Mouse (Mus musculus): ENCODE results near the gene Rnft1. TPM values are rescaled to one million over a fixed set of nuclear protein-coding genes. Genes with fewer than 3 reads are reported as not detected.

The Rnft1 gene
- polyA plus RNA-seq, 1 experiment from 2014 or later = 45.0 TPM

GRCm38 (mm10) chr11:86472771-86473171 is 11.7 kb upstream of the Rnft1 start:
- Histone ChIP-seq H3K4me2 (peak overlapping the region; percentile 55), H3K4me1 (replicated peaks) (peaks cover 22% of the 10 kb centered on the region), H3K9me3 (replicated peaks) (no peaks in the 10 kb centered on the region), H3K27ac (peak overlapping the region; percentile 86), H3K9ac (0 out of 2 replicates have a peak overlapping the region, but pooled peaks have one; percentile 14), H3K27me3 (no peaks in the 10 kb centered on the region), H3K36me3 (no peaks in the 10 kb centered on the region), H3K4me3 (peak overlapping the region; percentile 30)
- 8% methylated on average over 7 of the region's 7 CpGs for WGBS
- ATAC-seq (replicated peaks; ENCODE audit: insufficient number of reproducible peaks, insufficient read depth, low FRiP score, low read depth) = no peak; the same call in 1 of the 2 replicates

- Histone ChIP-seq H3K4me3 (no peak overlapping the region), H3K36me3 (no peaks in the 10 kb centered on the region), H3K27ac (peak overlapping the region; percentile 86), H3K9ac (no peak overlapping the region), H3K27me3 (no peaks in the 10 kb centered on the region), H3K4me2 (peak overlapping the region; percentile 55; the same call in 1 of the 2 replicates), H3K9me3 (replicated peaks) (no peaks in the 10 kb centered on the region), H3K4me1 (replicated peaks) (peaks cover 22% of the 10 kb centered on the region)
- 47% methylated on average over 3 of the region's 3 CpGs for WGBS
- ATAC-seq (replicated peaks; ENCODE audit: insufficient number of reproducible peaks, insufficient read depth, low FRiP score, low read depth) = no peak
Observed at GRCm38 (mm10) chr11:86473576-86473975, 10.9 kb upstream of the Rnft1 start.

DNA sequence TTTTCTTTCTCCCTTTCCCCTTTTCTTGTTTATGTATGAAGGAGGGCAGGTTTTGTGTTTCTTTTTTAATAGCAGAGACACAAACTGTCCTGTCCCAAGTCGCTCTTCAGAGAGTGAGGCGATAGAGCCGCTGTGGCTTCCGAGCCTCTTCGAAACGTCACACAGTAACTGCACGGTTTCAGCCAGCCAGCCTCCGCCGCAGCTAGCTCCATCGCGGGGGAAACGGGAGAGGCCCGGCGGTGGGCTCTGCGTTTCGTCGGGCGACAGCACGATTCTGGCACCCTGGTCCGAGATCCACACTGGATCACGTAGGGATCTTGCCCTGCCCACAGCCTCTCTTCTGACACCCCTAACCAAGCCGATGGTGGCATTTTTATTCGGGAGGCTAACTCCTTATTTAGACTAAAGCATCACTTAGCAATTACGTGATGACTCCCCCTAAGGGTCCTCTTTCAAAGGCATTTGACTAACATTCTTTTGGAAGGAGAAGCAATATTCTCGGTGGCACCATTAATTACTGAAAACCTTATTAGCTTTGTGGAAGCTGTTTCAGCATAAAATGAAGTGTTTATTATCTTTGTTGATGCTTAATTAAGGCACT is 553 bp downstream of the Rnft1 start:
- H3K4me2 ChIP-seq = peak overlapping the region; percentile 83
- H3K27me3 ChIP-seq = no peaks in the 10 kb centered on the region
- peak overlapping the region; percentile 93 for H3K27ac ChIP-seq
- H3K9ac ChIP-seq = peak overlapping the region; percentile 86
- peaks cover 7% of the 10 kb centered on the region for H3K36me3 ChIP-seq
- ATAC-seq (replicated peaks; ENCODE audit: insufficient number of reproducible peaks, insufficient read depth, low FRiP score, low read depth) = peak; percentile 37
- H3K4me1 ChIP-seq (replicated peaks) = peaks cover 9% of the 10 kb centered on the region
- H3K9me3 ChIP-seq (replicated peaks) = no peaks in the 10 kb centered on the region
- peak overlapping the region; percentile 88 for H3K4me3 ChIP-seq
- WGBS = under 1% methylated on average over 25 of the region's 25 CpGs

GRCm38 (mm10) chr11:86490782-86491181 is 6.3 kb downstream of the Rnft1 start:
- Histone ChIP-seq H3K27ac (no peak overlapping the region), H3K4me3 (no peak overlapping the region), H3K9ac (no peak overlapping the region), H3K4me1 (replicated peaks) (peaks cover 5% of the 10 kb centered on the region), H3K4me2 (no peak overlapping the region), H3K9me3 (replicated peaks) (no peaks in the 10 kb centered on the region), H3K27me3 (no peaks in the 10 kb centered on the region), H3K36me3 (peaks cover 57% of the 10 kb centered on the region)
- no peak for ATAC-seq (replicated peaks; ENCODE audit: insufficient number of reproducible peaks, insufficient read depth, low FRiP score, low read depth)
- WGBS = 96% methylated on average over 1 of the region's 1 CpGs

DNA sequence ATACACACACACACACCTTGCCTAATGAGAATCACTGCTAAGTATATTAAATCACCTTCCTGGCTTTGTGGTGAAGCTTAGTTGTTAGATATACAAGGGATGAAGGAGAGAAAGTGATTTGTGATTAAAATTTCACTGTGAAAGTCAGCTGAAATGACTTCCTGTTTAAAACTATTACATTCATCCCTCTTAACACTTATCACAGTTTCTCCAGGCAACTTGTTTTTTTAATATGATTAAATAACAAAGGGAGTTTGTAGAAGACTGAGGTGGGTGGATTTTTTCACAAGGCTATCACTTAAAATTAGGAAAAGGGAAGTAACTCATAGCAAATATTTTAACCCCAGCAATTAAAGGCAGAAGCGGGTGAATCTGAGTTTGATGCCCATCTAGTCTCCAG is 12.9 kb downstream of the Rnft1 start:
- no peak overlapping the region for H3K9ac ChIP-seq
- no peak overlapping the region for H3K27ac ChIP-seq
- peaks cover 61% of the 10 kb centered on the region for H3K36me3 ChIP-seq
- H3K4me1 ChIP-seq (replicated peaks) = no peaks in the 10 kb centered on the region
- no peak overlapping the region for H3K4me2 ChIP-seq
- ATAC-seq (replicated peaks; ENCODE audit: insufficient number of reproducible peaks, insufficient read depth, low FRiP score, low read depth) = no peak
- H3K27me3 ChIP-seq = no peaks in the 10 kb centered on the region
- H3K9me3 ChIP-seq (replicated peaks) = no peaks in the 10 kb centered on the region
- H3K4me3 ChIP-seq = no peak overlapping the region
- 89% methylated on average over 1 of the region's 1 CpGs for WGBS

DNA sequence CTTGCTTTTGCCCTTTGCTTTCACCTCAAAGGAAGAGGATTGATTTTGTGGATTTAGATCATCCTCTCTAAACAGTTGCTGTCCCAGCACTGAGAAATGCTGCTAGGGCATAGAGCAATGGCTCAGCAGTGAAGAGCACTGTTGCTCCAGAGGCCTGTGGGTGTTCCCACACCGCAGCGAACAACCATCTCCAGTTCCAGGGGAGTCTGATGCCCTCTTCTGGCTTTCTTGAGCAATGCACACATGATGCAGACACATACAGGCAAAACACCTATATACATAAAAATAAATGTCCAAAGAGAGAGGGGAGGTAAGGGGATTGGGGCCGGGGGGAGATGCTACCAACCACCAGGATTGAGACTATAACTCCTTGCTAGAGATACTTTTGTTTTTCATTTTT is 13.5 kb downstream of the Rnft1 start:
- no peaks in the 10 kb centered on the region for H3K4me1 ChIP-seq (replicated peaks)
- no peak for ATAC-seq (replicated peaks; ENCODE audit: insufficient number of reproducible peaks, insufficient read depth, low FRiP score, low read depth)
- 86% methylated on average over 3 of the region's 3 CpGs for WGBS
- no peak overlapping the region for H3K9ac ChIP-seq
- no peak overlapping the region for H3K4me3 ChIP-seq
- peaks cover 61% of the 10 kb centered on the region for H3K36me3 ChIP-seq
- H3K4me2 ChIP-seq = no peak overlapping the region
- no peak overlapping the region for H3K27ac ChIP-seq
- no peaks in the 10 kb centered on the region for H3K9me3 ChIP-seq (replicated peaks)
- no peaks in the 10 kb centered on the region for H3K27me3 ChIP-seq

GRCm38 (mm10) chr11:86500795-86501194 is 16.3 kb downstream of the Rnft1 start:
- Histone ChIP-seq H3K36me3 (peaks cover 57% of the 10 kb centered on the region), H3K9me3 (replicated peaks) (no peaks in the 10 kb centered on the region), H3K4me2 (no peak overlapping the region), H3K9ac (no peak overlapping the region), H3K4me3 (no peak overlapping the region), H3K27me3 (no peaks in the 10 kb centered on the region), H3K27ac (no peak overlapping the region), H3K4me1 (replicated peaks) (no peaks in the 10 kb centered on the region)
- no peak for ATAC-seq (replicated peaks; ENCODE audit: insufficient number of reproducible peaks, insufficient read depth, low FRiP score, low read depth)
- 78% methylated on average over 1 of the region's 1 CpGs for WGBS

- Histone ChIP-seq H3K27ac (no peak overlapping the region), H3K4me2 (no peak overlapping the region), H3K9me3 (replicated peaks) (no peaks in the 10 kb centered on the region), H3K4me3 (no peak overlapping the region), H3K9ac (no peak overlapping the region), H3K4me1 (replicated peaks) (no peaks in the 10 kb centered on the region), H3K36me3 (peaks cover 60% of the 10 kb centered on the region), H3K27me3 (no peaks in the 10 kb centered on the region)
- 92% methylated on average over 2 of the region's 2 CpGs for WGBS
- no peak for ATAC-seq (replicated peaks; ENCODE audit: insufficient number of reproducible peaks, insufficient read depth, low FRiP score, low read depth)
Observed at GRCm38 (mm10) chr11:86503121-86503520, 18.7 kb downstream of the Rnft1 start.

DNA sequence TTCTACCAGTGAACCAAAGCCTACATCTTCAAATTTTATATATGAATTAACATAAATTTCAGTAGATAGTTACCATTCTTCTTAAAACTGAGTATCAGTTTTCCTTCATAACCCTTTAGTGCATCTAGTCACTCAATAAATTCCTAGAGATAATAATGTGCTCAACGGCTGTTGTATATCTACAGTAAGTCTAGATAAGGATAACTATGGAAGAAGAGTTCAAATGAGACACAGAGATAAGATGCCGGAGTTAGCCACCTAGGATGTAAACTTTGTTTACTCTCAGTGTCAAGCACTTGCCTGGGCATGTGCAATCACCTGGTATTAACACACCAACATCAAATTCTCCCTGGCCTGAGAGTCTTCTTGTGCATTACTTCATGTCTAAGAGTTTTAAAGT is 22.9 kb downstream of the Rnft1 start:
- Histone ChIP-seq H3K4me2 (no peak overlapping the region), H3K9ac (no peak overlapping the region), H3K36me3 (peaks cover 86% of the 10 kb centered on the region), H3K27me3 (no peaks in the 10 kb centered on the region), H3K9me3 (replicated peaks) (no peaks in the 10 kb centered on the region), H3K27ac (no peak overlapping the region), H3K4me1 (replicated peaks) (no peaks in the 10 kb centered on the region), H3K4me3 (no peak overlapping the region)
- 53% methylated on average over 2 of the region's 2 CpGs for whole genome bisulfite sequencing
- ATAC-seq (replicated peaks; ENCODE audit: insufficient number of reproducible peaks, insufficient read depth, low FRiP score, low read depth) = no peak

GRCm38 (mm10) chr11:86507991-86508390 is 23.5 kb downstream of the Rnft1 start:
- Histone ChIP-seq H3K27me3 (no peaks in the 10 kb centered on the region), H3K27ac (no peak overlapping the region), H3K4me2 (no peak overlapping the region), H3K9ac (no peak overlapping the region), H3K4me3 (no peak overlapping the region), H3K4me1 (replicated peaks) (no peaks in the 10 kb centered on the region), H3K9me3 (replicated peaks) (no peaks in the 10 kb centered on the region), H3K36me3 (peaks cover 85% of the 10 kb centered on the region)
- WGBS = 88% methylated on average over 2 of the region's 2 CpGs
- ATAC-seq (replicated peaks; ENCODE audit: insufficient number of reproducible peaks, insufficient read depth, low FRiP score, low read depth) = no peak

DNA sequence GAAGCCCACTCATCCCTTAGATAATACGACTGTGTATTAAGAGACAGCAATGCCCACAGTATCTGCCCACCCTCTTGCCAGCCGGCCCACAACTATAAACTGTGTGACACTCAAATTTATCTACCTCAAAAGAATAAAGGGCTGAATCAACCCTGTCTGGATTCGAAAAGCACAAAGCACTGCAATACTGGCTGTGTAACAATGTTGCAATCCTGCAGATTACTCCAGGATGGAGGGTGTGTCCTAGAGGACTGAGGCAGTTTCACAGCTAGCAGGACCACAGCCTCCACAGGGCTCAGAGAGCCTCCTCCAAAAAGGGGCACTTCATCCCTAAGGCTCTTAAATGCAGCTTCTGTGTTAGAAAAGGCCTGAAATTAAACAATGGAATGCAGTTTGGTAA is 32.2 kb downstream of the Rnft1 start:
- Histone ChIP-seq H3K27ac (no peak overlapping the region), H3K36me3 (peaks cover 79% of the 10 kb centered on the region), H3K9ac (no peak overlapping the region), H3K27me3 (no peaks in the 10 kb centered on the region), H3K4me3 (no peak overlapping the region), H3K4me1 (replicated peaks) (no peaks in the 10 kb centered on the region), H3K9me3 (replicated peaks) (no peaks in the 10 kb centered on the region), H3K4me2 (no peak overlapping the region)
- 90% methylated on average over 3 of the region's 3 CpGs for WGBS
- ATAC-seq (replicated peaks; ENCODE audit: insufficient number of reproducible peaks, insufficient read depth, low FRiP score, low read depth) = no peak

- Histone ChIP-seq H3K36me3 (peaks cover 79% of the 10 kb centered on the region), H3K27ac (no peak overlapping the region), H3K27me3 (no peaks in the 10 kb centered on the region), H3K4me3 (no peak overlapping the region), H3K4me1 (replicated peaks) (no peaks in the 10 kb centered on the region), H3K9ac (no peak overlapping the region), H3K9me3 (replicated peaks) (no peaks in the 10 kb centered on the region), H3K4me2 (no peak overlapping the region)
- WGBS = 96% methylated on average over 3 of the region's 3 CpGs
- no peak for ATAC-seq (replicated peaks; ENCODE audit: insufficient number of reproducible peaks, insufficient read depth, low FRiP score, low read depth)
Observed at GRCm38 (mm10) chr11:86517229-86517628, 32.8 kb downstream of the Rnft1 start.
